Mouse (Mus musculus) A20 (cell line): ENCODE measurements around the gene Brwd1.
"Not testable (repeated sequence)": the region's sequence is repeated elsewhere in the genome, so short reads cannot be mapped to it uniquely, and the experiment has no call there.

Experiments used
- DNase-seq: peaks from one replicate; pipeline ENCODE4 v3.0.0-alpha.2; 2011; ENCODE audit warnings: low read depth, low spot score

The Brwd1 gene

DNA sequence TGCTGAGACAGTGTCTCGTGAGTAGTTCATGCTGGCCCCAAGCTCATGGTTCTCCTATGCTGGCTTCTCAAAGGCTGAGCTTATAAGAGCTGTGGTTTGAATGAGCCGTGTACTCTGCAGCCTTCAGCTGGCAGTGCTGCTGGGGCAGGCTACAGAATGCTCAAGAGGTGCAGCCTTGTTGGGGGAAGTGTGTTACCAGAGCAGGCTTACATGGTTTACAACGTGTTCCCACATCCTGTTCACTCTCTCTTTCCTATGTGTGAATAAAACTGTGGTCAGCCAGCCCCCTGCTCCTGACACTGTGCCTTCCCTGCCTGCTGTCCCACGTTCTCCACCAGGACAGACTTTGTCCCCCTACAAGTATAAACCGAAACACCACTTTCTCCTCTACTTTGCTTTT, 97.4 kb downstream of the Brwd1 start:
- no peak for DNase-seq

DNA sequence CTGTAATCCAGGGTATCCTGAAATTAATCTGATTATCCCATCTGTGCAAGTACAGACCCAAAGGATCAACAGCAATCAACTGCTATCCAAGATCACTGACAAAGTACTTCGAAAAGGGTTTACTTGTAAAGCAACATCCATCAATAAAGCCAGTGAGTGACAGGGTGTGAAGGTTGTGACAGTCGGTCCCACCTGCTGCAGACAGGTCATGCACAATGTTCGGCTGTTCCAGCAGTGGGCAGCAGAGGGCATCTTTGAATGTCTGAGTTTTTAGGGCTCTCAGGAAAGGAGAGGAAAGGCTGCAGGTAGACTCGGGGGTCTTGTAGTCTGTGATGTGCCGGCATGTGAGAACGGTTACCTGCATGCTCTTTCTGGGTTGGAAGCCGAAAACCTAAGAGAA, 98.7 kb downstream of the Brwd1 start:
- peak; percentile 53 for DNase-seq

DNA sequence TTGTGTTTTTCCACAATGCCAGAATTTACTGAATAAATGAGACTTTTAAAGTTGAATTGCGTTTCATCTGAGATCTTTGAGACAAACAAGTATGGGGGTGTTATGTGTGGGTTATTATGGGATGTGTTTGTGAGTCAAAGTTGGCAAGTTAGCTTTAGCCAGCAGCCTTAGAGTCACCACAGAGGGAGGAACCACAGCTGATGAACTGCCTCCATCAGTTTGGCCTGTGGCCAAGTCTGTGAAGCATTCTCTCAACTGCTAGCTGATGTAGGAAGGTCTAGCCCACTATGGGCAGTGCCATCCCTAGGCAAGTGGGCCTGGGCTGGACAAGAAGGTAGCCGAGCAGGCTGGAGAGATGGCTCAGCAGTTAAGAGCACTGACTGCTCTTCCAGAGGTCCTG, 111.5 kb downstream of the Brwd1 start:
- DNase-seq, result no peak

DNA sequence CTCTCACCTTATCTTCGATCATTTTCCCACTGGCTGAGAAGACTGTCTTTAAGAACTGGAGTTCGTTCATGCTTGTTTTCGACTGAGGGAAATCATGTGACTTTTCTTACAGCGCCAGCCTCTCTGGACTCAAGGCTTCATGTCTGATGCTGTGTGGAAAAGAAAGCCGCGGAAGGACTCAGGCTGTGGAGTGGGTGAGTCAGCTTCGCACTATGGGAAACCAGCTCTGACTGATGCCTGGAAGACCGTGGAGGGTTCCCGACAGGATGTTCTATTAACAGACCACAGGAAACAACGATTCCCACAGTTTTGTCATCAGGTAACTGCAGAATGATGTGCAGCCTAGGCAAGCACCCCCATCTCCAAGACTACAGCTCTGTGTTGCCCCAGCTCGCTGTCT, 114.9 kb downstream of the Brwd1 start:
- no peak for DNase-seq

DNA sequence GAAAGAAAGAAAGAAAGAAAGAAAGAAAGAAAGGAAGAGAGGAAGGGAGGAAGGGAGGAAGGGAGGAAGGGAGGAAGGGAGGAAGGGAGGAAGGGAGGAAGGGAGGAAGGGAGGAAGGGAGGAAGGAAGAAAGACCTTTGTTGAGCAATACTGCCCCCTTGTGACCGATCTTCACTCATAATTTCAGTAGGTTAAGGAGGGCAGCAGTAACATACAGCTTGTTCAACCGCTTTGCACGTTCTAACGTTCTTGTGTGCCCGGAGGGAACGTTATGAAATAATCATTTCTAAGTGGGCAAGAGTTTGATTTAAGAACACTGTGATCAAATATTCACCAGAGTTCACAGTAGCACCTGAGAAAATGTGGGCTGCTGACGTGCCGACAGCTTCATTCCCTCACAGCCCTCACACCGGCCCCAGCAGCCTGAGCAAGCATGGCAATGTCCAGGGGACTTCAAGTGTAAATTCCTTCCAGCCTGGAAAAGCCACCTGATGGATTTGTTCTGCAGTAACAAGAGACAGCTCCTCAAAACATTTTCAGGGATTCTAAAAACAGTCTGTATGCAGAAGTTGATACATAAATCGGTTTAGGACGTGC, 117.8 kb downstream of the Brwd1 start:
- peak; percentile 41 for DNase-seq

DNA sequence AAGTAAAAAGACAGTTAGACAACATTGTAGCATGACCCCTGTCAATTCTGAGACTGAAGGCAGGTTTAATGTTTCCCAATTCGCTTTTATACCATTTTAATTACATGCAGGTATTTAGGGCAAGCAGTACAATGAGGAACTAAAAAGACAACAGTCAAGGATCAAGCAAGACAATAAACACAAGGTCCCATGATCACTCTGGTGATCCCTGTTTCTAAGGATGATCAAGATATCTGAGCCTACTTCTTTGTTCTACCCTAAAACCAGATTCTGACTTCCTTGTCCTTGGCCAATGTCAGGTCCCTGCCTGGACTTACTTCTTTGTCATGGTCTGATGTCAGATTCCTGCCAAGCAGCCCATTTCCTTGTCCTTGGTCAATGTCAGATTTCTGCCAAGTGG, 120.8 kb downstream of the Brwd1 start:
- DNase-seq, result not testable (repeated sequence)

DNA sequence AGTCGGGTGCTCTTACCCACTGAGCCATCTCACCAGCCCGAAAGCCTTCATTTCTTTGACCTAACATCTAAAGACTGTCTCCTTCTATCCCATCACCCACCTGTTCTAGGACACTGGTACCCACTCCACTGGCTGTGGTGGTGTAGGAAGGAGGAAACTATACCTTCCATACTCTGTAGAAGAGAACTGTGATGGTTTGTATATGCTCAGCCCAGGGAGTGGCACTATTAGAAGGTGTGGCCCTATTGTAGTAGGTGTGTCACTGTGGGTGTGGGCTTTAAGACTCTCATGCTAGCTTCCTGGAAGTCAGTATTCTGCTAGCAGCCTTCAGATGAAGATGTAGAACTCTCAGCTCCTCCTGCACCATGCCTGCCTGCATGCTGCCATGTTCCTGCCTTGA, 121.6 kb downstream of the Brwd1 start:
- DNase-seq, result not testable (repeated sequence)

DNA sequence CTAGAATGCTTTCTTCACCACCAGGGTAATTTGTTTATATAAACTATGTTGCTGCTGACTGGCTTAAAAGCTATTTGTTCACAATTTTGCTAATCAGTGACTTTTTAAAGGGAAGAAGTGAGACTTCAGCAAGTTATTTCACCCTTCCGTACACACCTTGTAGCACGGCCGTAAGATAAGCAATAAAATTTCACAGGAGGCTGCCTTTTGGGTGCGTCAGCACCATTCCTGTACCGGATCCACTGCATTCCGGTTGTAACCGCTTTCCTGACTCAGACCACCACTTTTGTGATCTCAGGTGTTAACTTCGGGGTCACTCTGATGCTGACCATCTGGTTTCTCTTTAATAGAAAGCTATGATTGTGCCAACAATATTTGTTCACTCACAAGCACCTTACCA, 124.2 kb downstream of the Brwd1 start:
- DNase-seq, result no peak

DNA sequence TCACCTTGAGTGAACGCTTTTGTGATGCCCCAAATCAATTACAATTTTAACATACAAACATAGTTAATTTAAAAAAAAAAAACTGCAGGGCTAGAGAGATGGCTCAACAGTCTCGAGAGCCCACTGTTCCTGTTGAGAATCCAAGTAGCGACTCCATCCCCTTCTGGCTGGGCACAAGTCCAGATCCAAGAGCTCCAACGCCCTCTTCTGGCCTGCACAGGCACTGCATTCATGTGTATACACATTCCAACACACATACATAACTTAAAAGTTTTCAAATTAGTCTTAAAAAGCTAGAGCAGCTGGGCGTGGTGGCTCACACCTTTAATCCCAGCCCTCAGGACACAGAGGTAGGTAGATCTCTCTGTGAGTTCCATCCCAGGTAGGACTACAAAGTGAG, 125.7 kb downstream of the Brwd1 start:
- DNase-seq, result peak; percentile 41

DNA sequence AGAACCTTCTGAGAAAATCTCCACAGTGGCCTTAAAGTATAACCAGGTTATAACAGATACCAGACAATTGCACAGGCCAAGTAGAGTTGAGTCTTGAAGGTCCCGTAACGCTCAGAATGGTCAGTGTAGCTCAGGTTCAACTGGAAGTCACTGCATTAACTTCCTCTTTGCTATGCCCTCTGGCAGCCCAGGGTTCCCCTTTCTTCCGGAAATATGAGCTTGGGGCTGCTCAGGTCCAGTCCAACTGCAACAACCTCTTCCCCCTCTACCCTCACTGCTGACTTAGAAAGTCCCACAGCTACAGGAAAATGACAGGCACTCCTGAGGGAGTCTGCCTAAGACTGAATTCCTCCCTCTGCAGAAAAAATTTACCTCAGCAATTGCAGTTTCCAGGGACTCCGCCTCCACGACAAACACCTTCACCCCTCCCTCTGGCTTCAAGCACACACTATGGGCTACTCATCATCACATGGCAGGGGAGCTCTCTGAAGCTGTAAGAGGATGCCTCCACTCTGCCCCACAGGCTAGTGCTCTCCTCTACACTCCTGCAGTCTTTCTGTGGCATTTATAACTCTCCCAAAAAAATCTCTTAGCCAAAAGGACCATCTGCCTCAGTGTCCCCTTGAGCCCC, 126.5 kb downstream of the Brwd1 start:
- DNase-seq, result peak; percentile 56

DNA sequence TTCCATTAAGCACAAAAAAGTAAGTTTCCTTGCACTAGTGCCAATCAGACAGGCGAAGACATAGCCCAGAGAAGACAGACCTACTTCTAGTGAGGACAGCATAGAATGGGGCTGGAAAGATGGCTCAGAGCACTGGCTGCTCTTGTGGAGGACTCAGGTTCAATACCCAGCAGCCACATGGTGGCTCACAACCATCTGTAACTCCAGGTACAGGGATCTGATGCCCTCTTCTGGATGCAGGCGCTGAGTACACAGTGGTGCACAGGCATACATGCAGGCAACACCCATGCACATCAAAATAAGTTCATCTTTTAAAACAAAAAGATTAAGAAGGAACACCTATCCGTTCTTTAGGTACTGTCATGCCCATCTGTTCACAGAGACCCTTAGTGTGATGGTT, 128.0 kb downstream of the Brwd1 start:
- no peak for DNase-seq

DNA sequence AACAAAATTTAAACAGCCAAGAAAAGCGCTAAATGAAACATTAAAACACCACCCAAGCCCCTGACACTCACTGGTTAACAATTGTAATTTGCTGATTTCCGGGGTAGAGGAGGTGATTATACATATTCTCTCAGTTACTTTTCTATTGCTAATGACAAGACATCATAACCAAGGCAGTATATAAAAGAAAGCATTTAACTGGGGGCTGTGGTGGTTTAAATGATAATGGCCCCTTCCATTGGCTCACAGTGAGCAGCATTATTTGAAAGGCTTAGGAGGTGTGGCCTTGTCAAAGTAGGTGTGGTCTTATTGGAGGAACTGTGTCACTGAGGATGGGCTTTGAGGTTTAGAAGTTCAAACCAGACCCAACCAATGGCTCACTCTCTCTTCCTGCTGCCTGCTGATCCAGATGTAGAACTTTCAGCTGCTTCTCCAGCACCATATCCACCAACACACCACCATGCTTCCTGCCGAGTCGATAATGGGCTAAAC, 129.1 kb downstream of the Brwd1 start:
- no peak for DNase-seq

DNA sequence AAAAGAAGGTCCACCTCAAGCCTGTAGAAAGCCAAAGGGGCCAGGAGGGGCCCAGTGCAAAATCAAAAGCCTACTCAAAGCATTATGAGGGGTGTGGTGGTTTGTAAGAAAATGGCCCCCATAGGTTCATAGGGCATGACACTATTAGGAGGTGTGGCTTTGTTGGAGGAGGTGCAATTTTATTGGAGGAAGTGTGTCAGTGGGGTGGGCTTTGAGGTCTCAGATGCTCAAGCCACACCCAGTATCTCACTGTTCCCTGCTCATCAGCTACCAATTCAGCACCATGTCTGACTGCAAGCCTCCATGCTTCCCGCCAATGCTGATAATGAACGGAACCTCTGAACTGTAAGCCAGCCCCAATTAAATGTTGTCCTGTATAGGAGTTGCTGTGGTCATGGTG, 130.9 kb downstream of the Brwd1 start:
- no peak for DNase-seq

DNA sequence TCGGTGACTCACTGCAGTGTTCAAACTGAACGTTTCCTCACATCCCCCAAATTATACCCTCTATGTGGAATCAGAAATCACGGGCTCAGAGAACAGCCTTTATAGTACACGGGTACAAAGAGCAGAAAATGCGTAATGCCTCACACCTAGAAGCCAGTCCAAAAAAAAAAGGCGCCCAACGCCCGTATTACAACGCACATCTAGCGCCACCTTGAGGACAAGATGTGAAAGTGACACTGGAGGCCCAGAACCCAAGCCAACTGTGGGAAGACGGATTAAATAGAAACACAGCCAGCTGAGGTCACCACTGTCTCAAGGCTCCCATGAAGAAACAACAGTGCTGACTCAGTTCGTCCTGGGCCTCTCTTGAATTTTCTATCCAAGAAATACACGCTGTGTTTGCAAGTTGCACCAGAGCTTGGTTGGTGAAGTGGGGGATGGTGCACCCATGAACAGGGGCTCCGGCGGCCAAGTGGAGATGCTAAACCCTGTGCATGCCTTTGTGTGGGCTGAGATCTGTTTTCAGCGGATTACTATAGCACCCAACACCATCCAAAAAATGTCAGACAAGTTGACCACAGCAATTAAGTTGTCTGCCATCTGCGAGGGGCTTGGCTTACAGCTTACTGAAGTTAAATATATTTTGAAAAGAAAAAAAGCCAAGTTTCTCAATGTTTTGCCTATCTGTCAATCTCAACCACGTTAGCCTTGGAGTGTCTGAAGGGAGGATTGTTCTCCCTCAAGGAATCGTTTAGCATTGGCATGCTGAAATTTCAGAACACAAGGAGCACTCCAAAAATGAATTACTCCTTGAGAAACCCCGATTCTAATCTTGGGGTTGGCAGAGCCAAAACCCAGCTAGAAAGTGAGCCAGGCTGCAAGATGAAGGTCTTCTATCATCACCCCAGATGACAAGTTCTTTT, 136.7 kb downstream of the Brwd1 start:
- peak; percentile 72 for DNase-seq

DNA sequence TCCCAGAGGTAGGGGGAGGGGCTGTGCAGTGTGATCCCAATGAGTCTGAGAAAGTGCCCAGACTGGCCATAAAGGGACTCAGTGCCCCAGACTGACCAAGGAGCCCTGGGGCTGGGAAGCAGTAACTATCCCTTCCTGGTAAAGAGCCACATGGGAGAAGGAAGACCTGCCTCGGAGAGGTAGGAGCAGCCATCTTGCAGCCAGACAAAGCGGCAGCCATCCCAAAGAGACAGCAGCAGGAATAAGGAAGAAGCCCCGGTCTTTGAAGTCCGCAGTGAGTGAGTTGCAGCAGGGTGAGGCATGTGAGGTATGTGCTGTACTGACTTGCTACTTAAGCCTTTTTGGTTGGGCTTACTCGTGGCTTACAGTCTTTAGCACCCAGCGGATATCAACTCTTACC, 139.1 kb downstream of the Brwd1 start:
- no peak for DNase-seq
